Mouse (Mus musculus): ENCODE data around the gene Ranbp9.
"Not testable (repeated sequence)": the region's sequence is repeated elsewhere in the genome, so short reads cannot be mapped to it uniquely, and the experiment has no call there.

Ranbp9 gene

GRCm38 (mm10) chr13:43496660-43497059, 15.6 kb upstream of the Ranbp9 start:
- DNase-seq (ENCODE audit: low read depth, low spot score), result no peak

- no peak for DNase-seq (ENCODE audit: low read depth, low spot score)
These were observed 14.6 kb upstream of the Ranbp9 start for GRCm38 (mm10) chr13:43495645-43496044.

- DNase-seq (ENCODE audit: low read depth, low spot score), result no peak
These were observed 12.6 kb upstream of the Ranbp9 start for GRCm38 (mm10) chr13:43493725-43494124.

- DNase-seq (ENCODE audit: low read depth, low spot score), result no peak
These were observed 12.0 kb upstream of the Ranbp9 start for GRCm38 (mm10) chr13:43493058-43493481.

- no peak for DNase-seq (ENCODE audit: low read depth, low spot score)
These were observed 5.6 kb upstream of the Ranbp9 start for GRCm38 (mm10) chr13:43486501-43487213.

- no peak for DNase-seq (ENCODE audit: low read depth, low spot score)
These were observed 4.3 kb upstream of the Ranbp9 start for GRCm38 (mm10) chr13:43485278-43485976.

GRCm38 (mm10) chr13:43482782-43483181, 1.7 kb upstream of the Ranbp9 start:
- no peak for DNase-seq (ENCODE audit: low read depth, low spot score)

- no peak for DNase-seq (ENCODE audit: low read depth, low spot score)
These were observed 770 bp upstream of the Ranbp9 start for GRCm38 (mm10) chr13:43481859-43482245.

GRCm38 (mm10) chr13:43480595-43480956, 506 bp downstream of the Ranbp9 start:
- no peak for DNase-seq (ENCODE audit: low read depth, low spot score)

- no peak for DNase-seq (ENCODE audit: low read depth, low spot score)
These were observed 1.1 kb downstream of the Ranbp9 start for GRCm38 (mm10) chr13:43479767-43480571.

- no peak for DNase-seq (ENCODE audit: low read depth, low spot score)
These were observed 1.9 kb downstream of the Ranbp9 start for GRCm38 (mm10) chr13:43479024-43479705.

- DNase-seq (ENCODE audit: low read depth, low spot score), result no peak
These were observed 2.5 kb downstream of the Ranbp9 start for GRCm38 (mm10) chr13:43478586-43478985.

GRCm38 (mm10) chr13:43477098-43477697, 3.9 kb downstream of the Ranbp9 start:
- no peak for DNase-seq (ENCODE audit: low read depth, low spot score)

- no peak for DNase-seq (ENCODE audit: low read depth, low spot score)
These were observed 4.9 kb downstream of the Ranbp9 start for GRCm38 (mm10) chr13:43476226-43476625.

- no peak for DNase-seq (ENCODE audit: low read depth, low spot score)
These were observed 6.4 kb downstream of the Ranbp9 start for GRCm38 (mm10) chr13:43474722-43475121.

GRCm38 (mm10) chr13:43471861-43472260, 9.2 kb downstream of the Ranbp9 start:
- DNase-seq (ENCODE audit: low read depth, low spot score), result not testable (repeated sequence)

- no peak for DNase-seq (ENCODE audit: low read depth, low spot score)
These were observed 11.5 kb downstream of the Ranbp9 start for GRCm38 (mm10) chr13:43469607-43470006.

GRCm38 (mm10) chr13:43464605-43465004, 16.5 kb downstream of the Ranbp9 start:
- DNase-seq (ENCODE audit: low read depth, low spot score), result no peak

- no peak for DNase-seq (ENCODE audit: low read depth, low spot score)
These were observed 23.9 kb downstream of the Ranbp9 start for GRCm38 (mm10) chr13:43457161-43457560.

GRCm38 (mm10) chr13:43454431-43454830, 26.7 kb downstream of the Ranbp9 start:
- DNase-seq (ENCODE audit: low read depth, low spot score), result no peak

GRCm38 (mm10) chr13:43452843-43453605, 28.1 kb downstream of the Ranbp9 start:
- no peak for DNase-seq (ENCODE audit: low read depth, low spot score)

Measured in WW6 (cell line).